Mouse (Mus musculus): Measurements from ENCODE around the gene Atf7. TPM values are rescaled to one million over a fixed set of nuclear protein-coding genes. Genes with fewer than 3 reads are reported as not detected.

Gene Atf7
- 12.2 and 15.7 TPM in 2 replicates for polyA plus RNA-seq (2012; ENCODE audit: low replicate concordance)

DNA sequence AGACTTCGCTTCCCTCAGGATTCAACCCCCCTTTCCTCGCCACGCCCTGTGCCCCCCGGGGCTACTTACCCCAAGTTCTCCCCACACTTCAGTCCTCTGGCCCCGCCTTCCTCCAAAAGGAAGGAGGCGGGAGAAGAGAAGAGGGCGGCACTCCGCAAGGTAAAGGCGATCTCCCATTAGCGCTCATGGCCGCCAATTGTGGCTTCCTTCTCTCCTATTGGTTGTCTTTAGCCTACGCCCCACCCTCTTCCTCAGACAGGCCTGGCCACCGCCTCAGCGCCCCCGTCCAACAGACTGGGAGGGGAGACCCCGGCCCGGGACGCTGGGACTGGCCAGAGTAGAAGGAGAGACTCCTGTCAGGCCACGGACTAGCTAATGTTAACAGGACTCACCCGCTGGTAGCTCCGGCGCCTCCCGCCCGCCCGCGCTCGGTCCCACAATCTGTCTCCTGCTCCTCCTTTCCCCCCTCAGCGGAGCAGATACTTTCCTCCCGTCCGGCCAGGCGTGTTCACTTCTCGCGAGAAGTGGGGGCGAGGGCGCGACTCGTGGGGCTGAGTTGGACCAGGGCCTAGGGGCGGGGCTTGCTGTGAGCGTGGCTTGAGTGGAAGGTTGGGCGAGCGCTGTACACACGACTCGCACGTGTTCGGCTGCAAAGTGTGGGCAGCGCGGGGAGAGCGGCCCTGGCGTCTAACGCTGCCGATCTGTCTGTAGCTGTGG is at the start of gene Atf7, which contains the start of gene Gm28047:
TSS of gene Atf7 (minus strand) at position 495 of the 717 bp plus-strand sequence.
TSS of gene Gm28047 (minus strand) at position 98 of the 717 bp plus-strand sequence.

DNA sequence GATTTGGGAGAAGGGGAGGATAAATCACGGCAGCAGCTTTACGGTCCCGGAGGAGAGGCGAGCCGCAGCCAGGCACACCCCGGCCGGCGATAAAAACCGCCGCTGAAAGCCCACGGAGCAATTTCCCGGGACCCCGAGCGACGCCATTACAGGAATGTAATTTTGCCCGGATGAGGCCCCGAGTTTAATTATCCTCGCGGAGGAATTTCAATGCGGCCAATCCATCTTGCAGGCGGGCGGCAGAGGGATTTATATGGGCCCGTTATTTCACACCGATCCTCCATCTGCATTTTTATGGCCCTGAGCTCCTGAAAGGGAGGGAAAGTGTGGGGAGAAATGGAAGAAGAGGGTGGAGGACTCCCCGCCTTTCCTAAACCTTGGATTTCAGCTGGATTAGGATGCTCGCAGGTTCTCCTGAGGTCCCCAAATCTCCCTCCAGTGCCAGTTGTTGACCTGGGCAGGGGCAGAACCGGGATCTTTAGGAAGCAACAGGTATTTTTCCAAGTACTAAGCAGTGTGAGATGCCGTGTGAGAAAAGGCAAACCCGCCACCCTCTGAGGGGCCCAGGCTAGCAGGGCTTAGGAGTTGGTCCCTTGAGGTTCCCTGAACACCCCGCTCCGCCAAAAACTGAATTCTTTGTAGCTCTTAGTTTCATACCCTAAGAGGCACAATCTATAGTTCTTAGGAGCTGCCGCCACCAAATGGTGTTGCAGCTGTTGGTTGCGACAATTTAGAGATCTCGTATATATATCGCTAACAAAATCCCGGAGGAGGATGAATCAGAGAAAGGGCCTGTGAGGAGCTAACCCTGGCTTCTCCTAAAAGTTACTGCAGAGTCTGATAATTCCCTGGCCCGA is 47.2 kb upstream of the Atf7 start, which contains the start of gene Atp5g2:
TSS of gene Atp5g2 (minus strand) at position 138 of the 857 bp plus-strand sequence.

DNA sequence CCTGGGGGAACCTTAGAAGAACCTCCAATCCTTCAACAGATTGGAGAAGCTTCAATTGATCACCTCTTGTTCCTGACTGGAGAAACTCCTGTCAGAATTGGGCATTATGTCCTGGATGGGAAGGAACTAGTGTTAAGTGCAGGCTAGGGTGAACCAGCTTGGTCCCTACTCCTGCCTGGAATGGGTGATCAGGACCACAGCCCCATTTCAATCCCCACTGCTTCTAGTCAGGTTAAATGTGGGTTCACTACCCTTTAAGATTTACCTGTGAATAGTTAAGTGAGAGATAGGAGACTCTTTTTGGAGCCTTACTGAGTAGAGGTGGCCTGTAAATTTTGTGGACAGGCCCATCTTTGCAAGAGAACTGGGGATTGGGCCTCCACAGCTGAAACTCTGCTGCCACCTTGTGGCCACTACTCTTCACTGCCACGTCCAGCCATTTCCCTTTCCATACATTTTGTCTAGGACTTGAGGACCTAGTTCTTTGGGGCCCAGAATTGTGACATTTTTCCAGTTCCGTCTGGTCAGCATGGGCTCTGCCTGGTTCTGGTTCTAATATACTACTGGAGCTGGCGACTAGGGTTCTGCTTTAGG is 100.3 kb downstream of the Atf7 start, which contains the start of gene Npff:
TSS of gene Npff (minus strand) at position 51 of the 594 bp plus-strand sequence.

DNA sequence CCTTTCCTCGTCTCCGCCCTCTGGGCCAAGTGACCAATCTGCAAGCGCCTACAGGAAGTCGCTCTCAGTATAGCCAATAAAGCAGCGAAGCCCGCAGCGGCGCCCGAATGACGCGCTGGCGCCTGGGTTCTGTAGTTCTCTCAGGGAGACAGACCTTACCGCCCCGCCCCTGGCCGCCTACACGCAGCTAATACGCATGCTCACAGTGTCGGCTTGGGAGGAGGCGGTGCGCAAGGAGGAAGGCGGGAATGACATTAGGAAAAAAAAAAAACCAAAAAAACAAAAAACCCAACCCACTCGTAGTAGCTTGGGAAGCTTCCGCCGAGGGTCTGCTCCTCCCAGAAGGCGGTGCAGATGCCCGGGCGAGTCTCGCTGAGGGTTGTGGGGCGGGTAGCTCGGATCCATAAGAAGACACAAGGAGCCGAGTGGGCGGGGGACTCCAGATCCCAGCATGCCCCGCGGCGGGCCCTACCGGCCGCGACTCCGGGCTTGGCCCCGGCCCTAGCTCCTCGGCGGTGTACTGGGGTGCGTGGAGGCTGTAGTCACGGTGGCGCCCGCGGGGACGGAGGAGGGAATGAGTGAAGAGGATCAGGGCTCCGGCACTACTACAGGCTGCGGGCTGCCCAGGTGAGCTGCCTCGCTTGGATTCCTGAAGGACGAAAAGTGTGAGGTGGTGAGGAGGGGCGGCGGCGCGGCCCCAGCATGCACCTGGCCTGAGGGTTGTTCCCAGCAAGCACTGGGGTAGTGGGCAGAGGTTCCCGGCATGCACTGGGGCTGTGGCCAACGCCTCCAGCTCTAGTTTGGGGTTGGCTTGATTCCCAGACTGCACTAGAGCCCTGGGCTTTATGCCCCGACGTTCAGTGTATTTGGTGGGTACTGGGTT is 107.0 kb downstream of the Atf7 start, which contains the start of gene Tarbp2:
TSS of gene Tarbp2 (plus strand) at position 217 of the 883 bp plus-strand sequence.

DNA sequence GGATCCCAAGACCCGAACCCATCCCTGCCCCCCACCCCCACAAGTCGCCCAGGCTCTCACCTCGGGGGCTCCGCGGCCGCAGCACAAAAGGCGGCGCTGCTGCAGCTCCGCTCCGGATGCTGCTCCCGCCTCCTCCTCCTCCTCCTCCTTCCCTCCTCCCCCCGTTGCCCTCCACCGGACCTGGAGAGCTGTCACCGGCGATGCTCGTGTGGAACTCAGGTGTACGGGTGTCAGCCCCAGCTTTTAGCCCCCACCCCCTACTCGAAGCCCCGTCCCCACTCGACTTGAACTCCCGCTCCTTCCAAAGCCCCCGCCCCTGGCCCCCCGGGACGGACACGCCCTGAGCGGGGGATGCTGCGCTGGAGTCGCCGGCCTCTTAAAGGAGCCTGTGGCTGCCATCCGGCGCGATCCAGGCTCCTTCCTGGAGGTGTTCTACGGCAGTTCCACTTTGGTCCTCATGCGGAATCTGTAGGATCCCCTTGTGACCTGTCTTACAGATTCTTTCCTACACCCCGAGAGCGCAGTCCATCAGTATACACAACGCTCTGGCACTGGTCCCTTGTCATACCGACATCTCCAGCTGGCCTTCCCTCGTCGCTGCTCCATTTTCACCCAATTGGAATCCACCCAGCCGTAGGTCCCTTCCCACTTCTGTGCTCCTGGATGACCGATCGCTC is 108.4 kb downstream of the Atf7 start, which contains the start of gene Map3k12:
TSS of gene Map3k12 (minus strand) at position 337 of the 677 bp plus-strand sequence.

DNA sequence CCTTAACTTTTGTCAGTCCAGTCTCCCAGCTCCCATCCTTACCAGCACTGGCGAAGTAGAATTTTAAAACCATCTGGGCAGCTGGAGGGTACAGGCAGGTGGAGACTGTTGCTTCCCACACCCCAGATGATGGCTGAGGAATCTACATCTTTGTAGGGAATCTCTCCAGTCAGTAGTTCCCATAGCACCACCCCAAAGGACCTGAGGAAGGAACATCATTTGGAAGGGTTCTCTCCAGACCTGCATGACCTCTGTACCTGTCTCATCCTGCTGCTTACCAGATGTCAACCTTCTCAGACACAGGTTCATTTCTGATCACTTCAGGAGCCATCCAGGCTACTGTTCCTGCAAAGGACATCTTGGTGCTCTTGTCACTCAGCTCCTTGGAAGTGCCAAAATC is 121.8 kb downstream of the Atf7 start, which contains the start of gene Gm10337:
TSS of gene Gm10337 (plus strand) at position 276 of the 400 bp plus-strand sequence.

Other genes starting within 250 kb of the Atf7 start
- 10.7 and 11.9 TPM in 2 replicates for gene Sp1, start 219.3 kb downstream of the Atf7 start, polyA plus RNA-seq (2012; ENCODE audit: low replicate concordance)
- gene Amhr2, start 180.1 kb downstream of the Atf7 start, polyA plus RNA-seq (2012; ENCODE audit: low replicate concordance) = not detected in 2 replicates
- 46.5 and 443 TPM in 2 replicates for gene Prr13, start 166.4 kb downstream of the Atf7 start, polyA plus RNA-seq (2012; ENCODE audit: low replicate concordance)
- 134 and 647 TPM in 2 replicates for gene Pcbp2, start 154.9 kb downstream of the Atf7 start, polyA plus RNA-seq (2012; ENCODE audit: low replicate concordance)
- gene Gm10337, start 121.7 kb downstream of the Atf7 start, polyA plus RNA-seq (2012; ENCODE audit: low replicate concordance) = not detected in 2 replicates
- gene Map3k12, start 108.4 kb downstream of the Atf7 start, polyA plus RNA-seq (2012; ENCODE audit: low replicate concordance) = 0.99 and 1.2 TPM in 2 replicates
- gene Tarbp2, start 107.3 kb downstream of the Atf7 start, polyA plus RNA-seq (2012; ENCODE audit: low replicate concordance) = 79.5 and 91.5 TPM in 2 replicates
- gene Npff, start 100.5 kb downstream of the Atf7 start, polyA plus RNA-seq (2012; ENCODE audit: low replicate concordance) = 0.91 and 1.0 TPM in 2 replicates
- gene Gm28047, start 397 bp downstream of the Atf7 start, polyA plus RNA-seq (2012; ENCODE audit: low replicate concordance) = 1.6 TPM in 1 of 2 replicates, not detected in the other
- 18.4 and 237 TPM in 2 replicates for gene Atp5g2, start 46.9 kb upstream of the Atf7 start, polyA plus RNA-seq (2012; ENCODE audit: low replicate concordance)
- 9.7 and 15.0 TPM in 2 replicates for gene Calcoco1, start 96.7 kb upstream of the Atf7 start, polyA plus RNA-seq (2012; ENCODE audit: low replicate concordance)